ENCODE assay signal across 26 mouse cellular contexts in genomic region chr16:49816889-49817288, GRCm38 (mm10). TPM values are rescaled to one million over a fixed set of nuclear protein-coding genes. Genes with fewer than 3 reads are reported as not detected.
DNase-seq lines count a peak whose midpoint lies in the region; ATAC-seq and TF ChIP-seq lines count a peak whose summit lies in the region.
"Had no signal": no experiment of that assay in that cellular context is flagged by ENCODE, and none has a peak within 500 bp of the region (broad histone marks: within the 10 kb centered on the region; RNA-seq: fewer than 3 reads in every experiment).

No protein-coding gene starts in this region.

- DNase-seq in liver, result no peak
- peak; percentile 38 for DNase-seq in MEL (ENCODE audit: low read depth, low spot score)
- DNase-seq in liver, postnatal 0 days, result no peak
- DNase-seq in layer of hippocampus, adult 9-10 months (ENCODE audit: low spot score), result no peak
- DNase-seq in gastrocnemius, adult 8-10 months (ENCODE audit: low spot score in 2 of 2), result no peak
- DNase-seq: adrenal gland, adult 8-10 months; adrenal gland, postnatal 25 days; B cell, adult 2 months; cerebellum, adult 11-12 months; cerebellum, adult 8-10 months; cerebellum, postnatal 10 days; gastrocnemius, postnatal 25 days; heart, postnatal 10 days; heart, postnatal 36 days had no signal

- no peak for TF ChIP-seq CTCF in MEL (IDR thresholded peaks at IDR 0.05 in 2 of 3, conservative IDR thresholded peaks at IDR 0.05 in 1 of 3; ENCODE audit: control insufficient read depth in 1 of 3, insufficient read depth in 1 of 3, low read depth in 2 of 3, low read length in 3 of 3, poor library complexity in 1 of 3, severe bottlenecking in 1 of 3)
- TF ChIP-seq CTCF in liver, postnatal 0 days (IDR thresholded peaks at IDR 0.05; ENCODE audit: low read depth), result no peak

- H3K9ac ChIP-seq in liver, embryonic 12.5 days, result no peak overlapping the region
- no peak overlapping the region for H3K9ac ChIP-seq in MEL (ENCODE audit: control insufficient read depth, low read depth, low read length, poor library complexity, severe bottlenecking)
- no peak overlapping the region for H3K9ac ChIP-seq in liver, postnatal 0 days (replicated peaks)
- H3K9ac ChIP-seq: forebrain, embryonic 13.5 days; heart, embryonic 12.5 days; heart, embryonic 15.5 days; hindbrain, embryonic 13.5 days had no signal

- H3K79me2 ChIP-seq in MEL (ENCODE audit: control insufficient read depth, insufficient read depth, low read length, poor library complexity), result no peaks in the 10 kb centered on the region

- no peaks in the 10 kb centered on the region for H3K9me3 ChIP-seq in liver, embryonic 12.5 days (replicated peaks)
- H3K9me3 ChIP-seq in MEL (replicated peaks; ENCODE audit: insufficient read depth, low read length), result no peaks in the 10 kb centered on the region
- no peaks in the 10 kb centered on the region for H3K9me3 ChIP-seq in liver, postnatal 0 days (ENCODE audit: low read length)
- H3K9me3 ChIP-seq: forebrain, embryonic 10.5 days; forebrain, embryonic 13.5 days; G1E; heart, embryonic 12.5 days; heart, embryonic 15.5 days; hindbrain, embryonic 10.5 days; hindbrain, embryonic 13.5 days had no signal

- TF ChIP-seq RAD21 in MEL (IDR thresholded peaks at IDR 0.05; ENCODE audit: low read depth, low read length), result no peak

- H3K27me3 ChIP-seq in liver, embryonic 12.5 days (replicated peaks), result no peaks in the 10 kb centered on the region
- H3K27me3 ChIP-seq in MEL (ENCODE audit: control insufficient read depth in 1 of 2, insufficient read depth in 2 of 2, low read length in 2 of 2), result no peaks in the 10 kb centered on the region
- H3K27me3 ChIP-seq in liver, postnatal 0 days (ENCODE audit: insufficient read depth, low read length), result no peaks in the 10 kb centered on the region
- H3K27me3 ChIP-seq: CH12.LX; forebrain, embryonic 13.5 days; heart, embryonic 12.5 days; heart, embryonic 15.5 days; hindbrain, embryonic 13.5 days had no signal

- no peak for ATAC-seq in liver, embryonic 12.5 days
- ATAC-seq in liver, postnatal 0 days, result no peak
- 0 out of 2 replicates have a peak, but pooled peaks have one; percentile 18 for ATAC-seq in monocyte, adult 5-6 weeks (replicated peaks; ENCODE audit: insufficient number of reproducible peaks, low FRiP score, low TSS enrichment, poor library complexity, severe bottlenecking)
- ATAC-seq: forebrain, embryonic 13.5 days; forebrain, embryonic 16.5 days; hindbrain, embryonic 16.5 days had no signal

- TF ChIP-seq EP300 in MEL (IDR thresholded peaks at IDR 0.05; ENCODE audit: low read depth in 1 of 2, low read length in 2 of 2), result no peak
- no peak for TF ChIP-seq EP300 in liver, postnatal 0 days (IDR thresholded peaks at IDR 0.05; ENCODE audit: low read depth)

- H3K4me3 ChIP-seq in liver, embryonic 12.5 days, result no peak overlapping the region
- H3K4me3 ChIP-seq in MEL (ENCODE audit: control insufficient read depth in 1 of 2, insufficient read depth in 1 of 2, low read depth in 2 of 2, low read length in 2 of 2), result no peak overlapping the region
- no peak overlapping the region for H3K4me3 ChIP-seq in liver, postnatal 0 days (ENCODE audit: low read depth, low read length)
- H3K4me3 ChIP-seq: forebrain, embryonic 10.5 days; forebrain, embryonic 13.5 days; heart, embryonic 12.5 days; heart, embryonic 15.5 days; hindbrain, embryonic 10.5 days; hindbrain, embryonic 13.5 days had no signal

- no peak for TF ChIP-seq POLR2A in MEL (IDR thresholded peaks at IDR 0.05; ENCODE audit: control insufficient read depth in 1 of 2, insufficient read depth in 1 of 2, low read depth in 1 of 2, low read length in 2 of 2, poor library complexity in 1 of 2)

- H3K36me3 ChIP-seq in liver, embryonic 12.5 days, result no peaks in the 10 kb centered on the region
- peaks cover 0 to 14% of the 10 kb centered on the region in 2 experiments; a peak in 2 of 4 replicates for H3K36me3 ChIP-seq in MEL (ENCODE audit: control insufficient read depth in 1 of 2, insufficient read depth in 2 of 2, low read length in 2 of 2)
- no peaks in the 10 kb centered on the region for H3K36me3 ChIP-seq in liver, postnatal 0 days (replicated peaks; ENCODE audit: insufficient read depth, low read length)
- H3K36me3 ChIP-seq: forebrain, embryonic 10.5 days; G1E; heart, embryonic 12.5 days; heart, embryonic 15.5 days; hindbrain, embryonic 10.5 days; hindbrain, embryonic 13.5 days had no signal

- peaks cover 26% of the 10 kb centered on the region for H3K4me1 ChIP-seq in liver, embryonic 12.5 days
- peaks cover 11 to 12% of the 10 kb centered on the region in 2 experiments for H3K4me1 ChIP-seq in MEL (ENCODE audit: control insufficient read depth in 1 of 2, insufficient read depth in 2 of 2, low read length in 2 of 2)
- peaks cover 18% of the 10 kb centered on the region for H3K4me1 ChIP-seq in liver, postnatal 0 days (ENCODE audit: insufficient read depth)
- H3K4me1 ChIP-seq: forebrain, embryonic 13.5 days; heart, embryonic 15.5 days; hindbrain, embryonic 10.5 days; hindbrain, embryonic 13.5 days had no signal

- H3K27ac ChIP-seq in liver, embryonic 12.5 days, result 0 out of 2 replicates have a peak overlapping the region, but pooled peaks have one; percentile 36
- H3K27ac ChIP-seq in MEL (ENCODE audit: control insufficient read depth, low read depth, low read length), result no peak overlapping the region
- H3K27ac ChIP-seq in liver, postnatal 0 days (ENCODE audit: low read depth), result 0 out of 2 replicates have a peak overlapping the region, but pooled peaks have one; percentile 8
- H3K27ac ChIP-seq: forebrain, embryonic 10.5 days; forebrain, embryonic 13.5 days; heart, embryonic 15.5 days; hindbrain, embryonic 10.5 days; hindbrain, embryonic 13.5 days had no signal

- WGBS in liver, embryonic 12.5 days (ENCODE audit: insufficient replicate concordance), result 70% methylated on average over 3 of the region's 3 CpGs
- 84% methylated on average over 3 of the region's 3 CpGs for WGBS in liver, postnatal 0 days (ENCODE audit: insufficient replicate concordance)

- no peak overlapping the region for H3K4me2 ChIP-seq in liver, embryonic 12.5 days
- H3K4me2 ChIP-seq in liver, postnatal 0 days (ENCODE audit: low read depth, low read length), result no peak overlapping the region
- H3K4me2 ChIP-seq: forebrain, embryonic 13.5 days; heart, embryonic 12.5 days; heart, embryonic 15.5 days; hindbrain, embryonic 13.5 days had no signal

TF ChIP-seq in MEL, 35 proteins besides CTCF, POLR2A, EP300 and RAD21:
- TF ChIP-seq UBTF (IDR thresholded peaks at IDR 0.05; ENCODE audit: borderline replicate concordance, insufficient read depth, low read depth, low read length) (no peak), MAX (IDR thresholded peaks at IDR 0.05; ENCODE audit: low read length) (no peak), TBP (IDR thresholded peaks at IDR 0.05; ENCODE audit: low read depth, low read length) (no peak), ZKSCAN1 (IDR thresholded peaks at IDR 0.05; ENCODE audit: low read depth, low read length) (no peak), USF2 (IDR thresholded peaks at IDR 0.05; ENCODE audit: borderline replicate concordance in 1 of 2, insufficient read depth in 1 of 2, low read depth in 1 of 2, low read length in 2 of 2) (no peak), RCOR1 (IDR thresholded peaks at IDR 0.05; ENCODE audit: low read depth, low read length) (no peak), GABPA (IDR thresholded peaks at IDR 0.05; ENCODE audit: low read depth, low read length) (no peak), SMC3 (IDR thresholded peaks at IDR 0.05; ENCODE audit: low read depth, low read length) (no peak), JUND (IDR thresholded peaks at IDR 0.05; ENCODE audit: low read depth, low read length) (no peak), TCF12 (IDR thresholded peaks at IDR 0.05; ENCODE audit: low read depth, low read length) (no peak), BHLHE40 (IDR thresholded peaks at IDR 0.05; ENCODE audit: borderline replicate concordance, low read depth, low read length) (no peak)
TF ChIP-seq in MEL: peak in this region for 0.

RNA-seq across cellular contexts. Expression of gene Cd47, which starts 16.6 kb away (rescaled TPM):
- polyA plus RNA-seq in liver, embryonic 12.5 days (2016; fragmentation: Nextera tagmentation; extraction: Ambion mirVana), result 308 and 327 TPM in 2 replicates
- 57.5 and 86.6 TPM in 2 replicates for total RNA-seq in MEL (2012; rRNA removed)
- polyA plus RNA-seq in MEL (2012; ENCODE audit: insufficient read depth in 1 of 2, insufficient read length in 2 of 2, low read depth in 1 of 2, low replicate concordance in 2 of 2, missing spikeins in 1 of 2), result 10 to 100 TPM; 45.9 to 51.7 TPM
- polyA plus RNA-seq in liver, postnatal 0 days (2015; fragmentation: Nextera tagmentation; extraction: Ambion mirVana), result 285 and 286 TPM in 2 replicates
- 293 to 337 TPM (median 305 TPM) in 3 replicates for total RNA-seq in monocyte, adult 5-6 weeks (2017)
- total RNA-seq in gastrocnemius, adult 8-10 months (2022), result 10 to 100 TPM; 21.9 to 27.5 (median 24.5) TPM
